Mouse (Mus musculus): ENCODE measurements around the gene Pex6. TPM values are rescaled to one million over a fixed set of nuclear protein-coding genes. Genes with fewer than 3 reads are reported as not detected.

Gene Pex6
- polyA plus RNA-seq (2016; fragmentation: Nextera tagmentation; extraction: Ambion mirVana) = 35.8 and 36.9 TPM in 2 replicates

DNA sequence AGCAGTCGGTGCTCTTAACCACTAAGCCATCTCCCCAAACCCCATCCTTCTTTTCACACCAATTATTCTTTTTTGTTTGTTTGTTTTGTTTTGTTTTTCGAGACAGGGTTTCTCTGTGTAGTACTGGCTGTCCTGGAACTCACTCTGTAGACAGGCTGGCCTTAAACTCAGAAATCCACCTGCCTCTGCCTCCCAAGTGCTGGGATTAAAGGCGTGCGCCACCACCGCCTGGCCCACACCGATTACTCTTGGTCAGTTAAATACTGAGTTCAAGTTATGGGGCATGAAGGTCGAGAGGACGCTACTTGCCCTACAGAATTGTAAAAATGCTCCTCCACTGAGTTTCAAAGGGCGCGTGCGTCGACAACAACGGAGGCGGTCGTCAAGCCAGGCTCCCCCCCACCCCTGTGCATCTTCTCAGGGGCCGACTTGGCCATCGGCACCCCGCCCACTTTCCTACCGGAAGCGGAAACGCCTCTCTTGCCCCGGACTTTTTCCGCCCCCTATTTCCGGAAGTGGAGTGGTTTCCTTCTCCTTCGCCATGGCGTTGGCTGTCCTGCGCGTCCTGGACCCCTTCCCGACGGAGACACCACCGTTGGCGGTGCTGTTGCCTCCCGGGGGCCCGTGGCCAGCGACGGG, at the start of gene Pex6:
Pex6 (plus strand) TSS at position 505 of the 639 bp plus-strand sequence.
- peak within 1 kb of the TSS; percentile 7; the same call in 1 of the 2 replicates for H3K27ac ChIP-seq
- no peaks in the 10 kb centered on the region for H3K27me3 ChIP-seq (replicated peaks)
- ATAC-seq (ENCODE audit: low FRiP score, low read depth) = peak; percentile 89
- peak within 1 kb of the TSS; percentile 100 for H3K4me3 ChIP-seq
- H3K9me3 ChIP-seq = no peaks in the 10 kb centered on the region
- peak within 1 kb of the TSS; percentile 100 for H3K4me2 ChIP-seq (replicated peaks)
- peaks cover 20% of the 10 kb centered on the region for H3K4me1 ChIP-seq
- peaks cover 26% of the 10 kb centered on the region for H3K36me3 ChIP-seq
- 9% methylated on average over 36 of the region's 36 CpGs for WGBS
- H3K9ac ChIP-seq = peak within 1 kb of the TSS; percentile 94

DNA sequence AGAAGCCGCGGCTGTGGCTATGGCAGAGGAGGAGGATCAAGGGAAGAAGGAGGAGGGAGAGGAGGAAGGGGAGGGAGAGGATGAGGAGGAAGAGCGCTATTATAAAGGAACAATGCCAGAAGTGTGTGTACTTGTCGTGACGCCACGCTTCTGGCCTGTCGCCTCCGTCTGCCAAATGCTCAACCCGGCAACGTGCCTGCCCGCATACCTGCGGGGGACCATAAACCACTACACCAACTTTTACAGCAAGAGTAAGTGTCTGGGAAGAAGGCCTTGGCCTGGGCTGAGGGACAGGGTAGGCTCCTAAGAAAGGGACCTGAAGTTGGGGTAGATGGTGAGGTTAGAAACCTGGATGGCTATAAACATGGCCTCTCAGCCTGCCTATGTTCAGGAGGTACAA, 49.3 kb upstream of the Pex6 start:
- 94% methylated on average over 12 of the region's 12 CpGs for WGBS
- no peak overlapping the region for H3K4me2 ChIP-seq (replicated peaks)
- no peaks in the 10 kb centered on the region for H3K27me3 ChIP-seq (replicated peaks)
- no peaks in the 10 kb centered on the region for H3K9me3 ChIP-seq
- peaks cover 97% of the 10 kb centered on the region for H3K36me3 ChIP-seq
- no peak overlapping the region for H3K27ac ChIP-seq
- no peak for ATAC-seq (ENCODE audit: low FRiP score, low read depth)
- H3K4me3 ChIP-seq = no peak overlapping the region
- no peaks in the 10 kb centered on the region for H3K4me1 ChIP-seq
- H3K9ac ChIP-seq = no peak overlapping the region

DNA sequence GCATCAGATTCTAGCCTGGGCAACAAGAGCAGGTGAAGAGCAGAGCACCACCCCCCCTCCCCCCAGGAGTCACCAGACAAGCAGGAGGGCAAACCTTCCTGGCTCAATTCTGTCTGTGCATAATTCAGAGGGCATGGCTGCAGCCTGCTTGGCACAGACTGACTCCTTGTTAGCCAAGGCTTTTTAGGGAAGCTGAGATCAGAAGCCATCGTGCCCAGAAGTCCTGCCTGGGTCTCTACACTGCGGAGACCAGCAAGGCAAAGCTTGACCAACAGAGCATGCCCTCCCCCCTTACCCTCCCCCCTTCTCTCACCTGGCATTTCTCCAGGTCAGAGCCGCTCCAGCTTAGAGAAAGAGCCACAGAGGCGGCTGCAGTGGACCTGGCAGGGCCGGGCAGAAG, 48.5 kb upstream of the Pex6 start:
- Histone ChIP-seq H3K9ac (no peak overlapping the region), H3K4me3 (no peak overlapping the region)

DNA sequence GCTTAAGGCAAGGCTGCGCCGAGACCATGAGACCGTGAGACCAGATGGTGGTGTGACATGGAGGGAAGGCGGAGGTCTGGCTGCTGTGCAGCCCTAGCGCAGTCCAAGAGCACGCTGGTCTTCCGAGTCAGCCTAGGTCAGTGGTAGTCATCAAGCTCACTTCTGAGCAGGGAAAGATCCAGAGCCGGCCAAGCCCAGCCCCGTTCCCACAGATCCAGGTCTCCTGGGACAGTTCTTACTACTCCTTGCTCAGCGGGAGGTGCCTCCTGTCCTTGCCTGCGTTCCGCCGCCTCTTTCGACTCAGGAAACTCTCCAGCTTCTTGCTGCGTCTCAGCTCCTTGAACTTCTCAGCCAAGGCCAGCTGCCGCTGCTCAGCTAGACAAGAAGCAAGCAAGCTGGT, 43.6 kb upstream of the Pex6 start:
- Histone ChIP-seq H3K36me3 (peaks cover 75% of the 10 kb centered on the region), H3K4me3 (no peak overlapping the region), H3K9ac (no peak overlapping the region), H3K27me3 (replicated peaks) (no peaks in the 10 kb centered on the region), H3K27ac (no peak overlapping the region), H3K9me3 (no peaks in the 10 kb centered on the region), H3K4me1 (no peaks in the 10 kb centered on the region), H3K4me2 (replicated peaks) (no peak overlapping the region)
- WGBS = 92% methylated on average over 16 of the region's 16 CpGs
- ATAC-seq (ENCODE audit: low FRiP score, low read depth) = no peak

More for the DNA sequence above, 48.5 kb upstream of the Pex6 start:
- Histone ChIP-seq H3K36me3 (peaks cover 94% of the 10 kb centered on the region), H3K4me1 (no peaks in the 10 kb centered on the region), H3K4me2 (replicated peaks) (no peak overlapping the region), H3K9me3 (no peaks in the 10 kb centered on the region), H3K27ac (no peak overlapping the region), H3K27me3 (replicated peaks) (no peaks in the 10 kb centered on the region)
- 96% methylated on average over 5 of the region's 5 CpGs for WGBS
- no peak for ATAC-seq (ENCODE audit: low FRiP score, low read depth)

DNA sequence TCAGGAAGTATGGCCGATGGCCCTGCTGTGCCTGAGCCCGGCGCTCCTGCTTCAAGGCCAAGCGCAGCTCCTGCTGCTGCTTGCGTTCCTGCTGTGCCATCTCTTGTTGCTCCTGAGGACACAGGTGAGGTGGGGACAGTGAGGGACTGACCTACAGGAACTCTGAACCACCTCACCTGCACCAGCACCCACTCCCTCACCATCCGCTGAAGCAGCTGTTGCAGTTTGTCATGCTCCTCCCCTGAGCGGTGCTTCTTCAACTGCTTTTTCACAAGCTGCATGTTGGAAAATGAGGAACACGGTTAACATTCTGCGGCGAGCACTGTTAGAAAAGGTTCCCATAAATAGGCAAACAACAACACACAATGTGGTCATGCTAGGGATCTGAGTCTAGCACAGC, 41.4 kb upstream of the Pex6 start:
- H3K9me3 ChIP-seq = no peaks in the 10 kb centered on the region
- H3K4me3 ChIP-seq = no peak overlapping the region
- H3K36me3 ChIP-seq = peaks cover 57% of the 10 kb centered on the region
- 96% methylated on average over 10 of the region's 10 CpGs for WGBS
- no peak for ATAC-seq (ENCODE audit: low FRiP score, low read depth)
- no peaks in the 10 kb centered on the region for H3K27me3 ChIP-seq (replicated peaks)
- no peak overlapping the region for H3K9ac ChIP-seq
- peaks cover 17% of the 10 kb centered on the region for H3K4me1 ChIP-seq
- H3K4me2 ChIP-seq (replicated peaks) = no peak overlapping the region
- no peak overlapping the region for H3K27ac ChIP-seq

DNA sequence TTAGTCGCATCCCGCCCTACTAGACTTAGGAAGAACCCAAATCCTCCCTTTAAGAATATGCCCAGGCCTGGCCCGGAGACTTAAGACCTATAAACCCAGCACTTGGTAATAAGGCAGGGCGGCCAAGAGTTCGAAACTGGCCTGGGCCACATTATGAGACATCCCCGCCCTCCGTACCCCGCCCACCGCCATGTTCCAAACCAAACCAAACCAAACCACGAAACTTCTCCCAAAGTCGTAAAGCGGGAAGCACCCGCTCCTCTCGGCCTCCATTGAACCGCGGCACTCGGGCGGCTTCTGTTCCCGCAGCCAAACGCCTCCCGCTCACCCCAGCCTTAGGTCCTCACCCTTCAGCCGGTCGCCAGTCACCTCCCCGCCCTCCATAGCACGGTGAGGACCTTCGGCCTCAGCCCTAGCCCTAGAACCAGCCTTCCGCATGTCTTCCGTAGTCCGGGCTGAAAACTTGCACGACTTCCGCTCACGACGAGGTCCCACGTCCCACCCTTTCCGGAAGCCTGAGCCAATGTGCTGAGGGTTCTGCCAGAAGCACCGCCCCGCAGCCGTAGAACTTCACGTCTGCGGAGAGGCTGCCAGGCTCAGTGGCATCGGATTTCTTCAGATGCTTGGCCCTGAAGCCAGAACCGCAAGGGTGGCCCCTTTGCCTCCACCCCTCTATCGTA, 37.3 kb upstream of the Pex6 start, which contains the start of gene Rrp36:
Rrp36 (minus strand) TSS at position 503 of the 680 bp plus-strand sequence.
- peak within 1 kb of the TSS; percentile 88 for H3K4me2 ChIP-seq (replicated peaks)
- no peaks in the 10 kb centered on the region for H3K9me3 ChIP-seq
- H3K36me3 ChIP-seq = peaks cover 63% of the 10 kb centered on the region
- WGBS = 1% methylated on average over 43 of the region's 43 CpGs
- peak; percentile 87 for ATAC-seq (ENCODE audit: low FRiP score, low read depth)
- 0 out of 2 replicates have a peak within 1 kb of the TSS, but pooled peaks have one; percentile 27 for H3K27ac ChIP-seq
- peak within 1 kb of the TSS; percentile 68 for H3K9ac ChIP-seq
- peaks cover 21% of the 10 kb centered on the region for H3K4me1 ChIP-seq
- peak within 1 kb of the TSS; percentile 79 for H3K4me3 ChIP-seq
- H3K27me3 ChIP-seq (replicated peaks) = no peaks in the 10 kb centered on the region

DNA sequence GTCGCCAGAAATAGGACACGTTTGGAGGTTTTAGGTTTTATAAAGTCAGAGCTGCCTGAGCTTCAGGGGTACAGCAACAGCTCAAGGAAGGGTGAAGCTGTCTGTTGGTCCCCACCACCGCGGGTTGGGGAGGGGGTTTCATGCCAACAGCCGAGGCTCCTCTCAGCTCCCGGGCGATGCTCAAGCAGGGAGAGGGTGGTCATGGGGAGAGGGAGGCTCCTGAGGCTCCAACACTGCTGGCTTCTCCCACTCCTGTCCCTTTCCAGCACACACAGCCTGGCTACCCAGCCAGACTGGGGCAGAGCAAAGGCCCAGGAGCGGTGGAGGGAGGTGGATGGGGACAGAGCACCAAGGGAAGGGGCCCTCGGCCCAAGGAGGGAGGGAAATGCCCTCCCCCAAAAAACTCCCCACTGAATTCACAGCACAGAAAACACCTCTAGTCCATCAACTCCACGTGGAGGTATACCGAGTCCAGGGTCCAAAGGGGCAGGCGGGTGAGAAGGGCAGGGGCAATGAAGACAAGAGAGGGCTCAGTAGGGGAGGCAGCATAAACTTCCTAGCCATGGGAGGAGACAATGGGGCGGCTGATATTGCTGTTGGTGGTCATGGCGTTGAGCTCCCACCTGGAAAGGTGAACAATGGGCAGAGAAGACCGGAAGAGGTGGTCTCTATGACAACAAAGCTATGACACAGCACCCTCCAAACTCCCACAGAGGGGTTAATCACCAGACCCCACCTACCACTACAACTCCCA, 36.6 kb upstream of the Pex6 start:
- Histone ChIP-seq H3K9ac (peak overlapping the region; percentile 48), H3K9me3 (no peaks in the 10 kb centered on the region), H3K4me3 (peak overlapping the region; percentile 79), H3K36me3 (peaks cover 56% of the 10 kb centered on the region), H3K27ac (0 out of 2 replicates have a peak overlapping the region, but pooled peaks have one; percentile 22), H3K4me2 (replicated peaks) (peak overlapping the region; percentile 88), H3K27me3 (replicated peaks) (no peaks in the 10 kb centered on the region), H3K4me1 (peaks cover 28% of the 10 kb centered on the region)
- WGBS = 12% methylated on average over 15 of the region's 15 CpGs
- peak; percentile 66 for ATAC-seq (ENCODE audit: low FRiP score, low read depth)

DNA sequence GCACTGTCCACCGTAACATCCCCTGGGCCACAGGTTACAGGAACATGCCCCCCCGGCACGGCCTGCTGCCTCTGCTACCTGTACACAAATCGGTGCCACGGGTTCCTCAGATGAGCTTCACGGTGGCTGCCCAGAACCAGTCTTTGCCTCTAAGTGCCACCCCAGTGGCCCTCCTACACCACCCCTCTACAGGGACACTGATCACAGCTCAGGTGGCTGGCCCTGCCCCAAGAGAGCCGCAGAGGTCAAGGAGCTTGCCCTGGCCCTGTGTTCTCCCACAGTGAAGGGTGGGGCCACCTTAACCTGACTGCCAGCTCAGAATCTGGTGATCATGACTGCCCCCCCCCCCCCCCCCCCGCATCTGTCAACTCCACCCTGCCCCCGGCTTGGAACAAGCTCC, 32.8 kb upstream of the Pex6 start, which contains the start of gene Mea1:
Mea1 (plus strand) TSS at position 378 of the 400 bp plus-strand sequence.
- ATAC-seq (ENCODE audit: low FRiP score, low read depth) = no peak
- Histone ChIP-seq H3K9me3 (no peaks in the 10 kb centered on the region), H3K9ac (peak within 1 kb of the TSS; percentile 71), H3K27me3 (replicated peaks) (no peaks in the 10 kb centered on the region), H3K4me2 (replicated peaks) (peak within 1 kb of the TSS; percentile 89), H3K4me1 (peaks cover 31% of the 10 kb centered on the region), H3K36me3 (peaks cover 47% of the 10 kb centered on the region), H3K4me3 (peak within 1 kb of the TSS; percentile 75), H3K27ac (no peak within 1 kb of the TSS)
- WGBS = 89% methylated on average over 8 of the region's 9 CpGs

DNA sequence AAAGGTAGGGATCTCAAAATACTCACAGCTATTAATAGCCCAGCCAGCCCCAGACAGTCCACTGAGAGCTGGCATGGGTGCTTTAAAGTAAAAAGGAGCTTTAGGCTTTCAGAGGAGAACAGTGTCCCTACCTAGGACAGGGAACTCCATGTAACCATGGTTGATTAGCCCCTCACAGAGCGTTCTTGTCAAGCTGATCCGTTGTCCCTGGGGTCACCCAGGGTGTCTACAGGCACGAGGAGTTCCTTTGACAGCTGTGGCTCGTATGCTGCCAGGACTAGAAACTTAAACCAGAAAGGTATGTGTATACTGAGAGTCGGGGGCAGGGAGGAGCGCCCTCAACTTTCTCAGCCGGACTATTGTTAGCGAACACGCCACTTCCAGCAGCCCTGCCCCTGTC, 32.4 kb upstream of the Pex6 start:
- no peak overlapping the region for H3K4me3 ChIP-seq
- peaks cover 52% of the 10 kb centered on the region for H3K36me3 ChIP-seq
- 73% methylated on average over 9 of the region's 9 CpGs for WGBS
- peak overlapping the region; percentile 89 for H3K4me2 ChIP-seq (replicated peaks)
- H3K27ac ChIP-seq = no peak overlapping the region
- no peaks in the 10 kb centered on the region for H3K9me3 ChIP-seq
- H3K27me3 ChIP-seq (replicated peaks) = no peaks in the 10 kb centered on the region
- H3K9ac ChIP-seq = peak overlapping the region; percentile 71; the same call in 1 of the 2 replicates
- peaks cover 27% of the 10 kb centered on the region for H3K4me1 ChIP-seq
- ATAC-seq (ENCODE audit: low FRiP score, low read depth) = no peak

DNA sequence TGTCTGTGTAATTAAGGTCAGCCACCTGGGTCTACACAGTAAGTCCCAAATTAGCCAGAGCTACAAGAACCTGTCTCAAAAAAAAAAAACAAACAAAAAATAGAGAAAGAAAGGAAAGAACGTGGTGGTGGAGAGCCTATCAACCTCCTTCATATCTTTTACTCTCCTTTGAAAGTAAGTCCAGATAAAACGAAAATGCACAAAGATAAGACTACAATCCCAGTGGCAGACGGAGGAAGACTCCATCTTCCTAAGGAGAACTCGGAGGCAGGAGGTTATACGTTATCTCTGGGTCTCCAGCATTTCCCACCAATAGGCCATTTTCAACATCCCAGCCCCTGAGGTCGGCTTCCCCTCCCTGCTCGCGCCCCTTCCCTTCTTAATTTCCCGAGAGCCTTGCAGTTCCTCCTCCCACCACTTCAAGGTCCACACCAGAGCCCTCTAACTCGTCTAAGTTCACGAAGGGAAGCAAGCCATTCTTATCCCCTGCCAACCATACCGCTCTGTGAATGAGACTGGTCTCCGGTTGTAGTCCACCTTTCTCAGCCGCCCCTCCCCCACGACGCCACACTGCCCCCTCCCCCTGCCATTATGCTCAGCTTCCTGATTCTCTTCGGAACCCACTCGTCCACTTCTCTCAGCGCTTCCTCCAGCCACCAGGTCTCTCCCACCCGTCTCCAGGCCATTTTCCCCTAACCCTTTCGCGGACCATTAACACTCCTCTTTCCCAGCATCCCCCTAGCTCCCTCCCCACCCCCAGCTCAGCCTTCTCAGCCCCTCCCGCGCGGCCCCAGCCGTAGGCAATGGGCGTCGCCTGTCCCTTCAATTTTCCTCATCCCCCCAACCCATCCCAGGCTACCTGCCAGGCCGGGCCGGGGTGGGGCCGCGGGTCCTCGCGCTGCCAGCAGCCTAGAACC, 31.2 kb upstream of the Pex6 start:
- peak; percentile 61 for ATAC-seq (ENCODE audit: low FRiP score, low read depth)
- 1% methylated on average over 34 of the region's 34 CpGs for WGBS

DNA sequence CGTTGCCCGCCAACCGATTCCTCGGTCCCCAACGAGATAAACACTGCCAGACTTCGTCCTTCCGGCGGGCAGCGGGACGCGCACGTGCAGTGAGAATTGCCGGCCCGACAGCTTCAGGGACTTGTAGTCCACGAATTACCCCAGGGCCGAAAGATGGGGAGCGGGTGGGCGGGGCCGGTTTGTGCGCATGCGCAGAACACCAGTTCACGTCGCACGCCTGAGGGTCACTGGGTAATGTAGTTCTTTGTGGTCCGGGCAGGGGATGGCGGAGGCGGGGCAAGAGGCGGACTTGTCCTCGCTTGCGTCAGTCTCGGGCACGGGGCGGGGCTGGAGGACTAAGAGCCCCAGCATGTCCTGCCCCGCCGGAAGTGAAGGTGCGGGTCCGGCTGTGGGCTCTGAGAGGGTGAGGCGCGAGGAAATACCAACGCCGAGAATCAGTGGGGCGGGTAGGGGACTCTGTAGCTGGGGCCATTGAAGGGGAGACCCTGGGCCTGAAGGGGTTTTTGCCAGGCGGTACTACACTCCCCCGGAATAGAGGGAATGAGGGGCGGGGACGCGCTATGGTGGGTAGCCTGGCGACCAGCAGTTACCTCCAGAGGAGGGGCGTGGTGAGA, 30.4 kb upstream of the Pex6 start, which contains the start of gene Klhdc3:
Klhdc3 (minus strand) TSS at position 155 of the 614 bp plus-strand sequence.
- H3K27me3 ChIP-seq (replicated peaks) = no peaks in the 10 kb centered on the region
- peak; percentile 97 for ATAC-seq (ENCODE audit: low FRiP score, low read depth)
- H3K4me2 ChIP-seq (replicated peaks) = peak within 1 kb of the TSS; percentile 89
- no peaks in the 10 kb centered on the region for H3K9me3 ChIP-seq
- H3K4me3 ChIP-seq = peak within 1 kb of the TSS; percentile 75
- WGBS = under 1% methylated on average over 49 of the region's 49 CpGs
- peaks cover 59% of the 10 kb centered on the region for H3K36me3 ChIP-seq
- peak within 1 kb of the TSS; percentile 71 for H3K9ac ChIP-seq
- peaks cover 21% of the 10 kb centered on the region for H3K4me1 ChIP-seq
- H3K27ac ChIP-seq = peak within 1 kb of the TSS; percentile 33; the same call in 1 of the 2 replicates

More for the DNA sequence above, 31.2 kb upstream of the Pex6 start:
- Histone ChIP-seq H3K27ac (peak overlapping the region; percentile 33; the same call in 1 of the 2 replicates), H3K4me2 (replicated peaks) (peak overlapping the region; percentile 89), H3K9me3 (no peaks in the 10 kb centered on the region), H3K4me1 (peaks cover 21% of the 10 kb centered on the region), H3K36me3 (peaks cover 59% of the 10 kb centered on the region), H3K9ac (peak overlapping the region; percentile 71), H3K27me3 (replicated peaks) (no peaks in the 10 kb centered on the region), H3K4me3 (peak overlapping the region; percentile 75)
